Mouse (Mus musculus) liver, adult 2 months (tissue): Measurements from ENCODE around the gene Rph3al.

ENCODE experiments used
- CTCF ChIP-seq: fragments of 200-500 bp; IDR thresholded peaks from 2 replicates; pipeline ENCODE4 v1.5.1; 2011; ENCODE audit warnings: low read depth, low read length, control low read depth
- POLR2A ChIP-seq: fragments of 200-500 bp; IDR thresholded peaks from 2 replicates; pipeline ENCODE4 v1.6.1; 2011; ENCODE audit warnings: low read length, control low read depth; ENCODE audit not compliant: insufficient read depth; ENCODE audit errors: extremely low read depth

DNA sequence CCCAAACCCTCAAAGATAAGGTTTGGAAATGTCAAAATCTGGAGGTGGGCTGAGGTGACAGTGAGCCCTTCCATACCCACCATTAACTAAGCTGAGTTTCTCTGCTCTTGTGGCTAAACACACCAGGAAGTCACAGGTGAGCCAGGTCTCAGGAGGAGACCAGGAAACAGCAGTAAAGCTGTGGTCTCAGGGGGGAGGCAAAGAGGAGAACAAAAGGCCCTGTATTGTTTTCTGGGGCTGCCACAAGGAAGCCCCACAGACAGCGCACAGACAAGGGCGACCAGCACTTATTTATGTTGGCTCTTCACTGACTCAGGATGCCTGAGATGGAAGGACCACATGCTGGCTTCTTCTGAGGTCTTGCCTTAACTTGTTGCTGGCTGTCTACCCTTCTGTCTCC, 42.2 kb upstream of the Rph3al start:
- TF ChIP-seq CTCF (no peak), POLR2A (no peak)
